Mouse (Mus musculus): ENCODE measurements at regions not wholly inside any gene's neighbourhood (a gene's known extent, or its start where the extent isn't known, plus 50 kb on each side); places are given as distances from the start of the nearest gene placed in this dataset.

- Histone ChIP-seq H3K27me3 (ENCODE audit: insufficient read depth, low read length) (no peaks in the 10 kb centered on the region), H3K36me3 (ENCODE audit: insufficient read depth, low read length) (no peaks in the 10 kb centered on the region), H3K4me3 (replicated peaks; ENCODE audit: low read length) (no peak overlapping the region), H3K4me1 (replicated peaks; ENCODE audit: low read depth, low read length) (no peaks in the 10 kb centered on the region), H3K9me3 (ENCODE audit: low read length) (no peaks in the 10 kb centered on the region)
- TF ChIP-seq NANOG (IDR thresholded peaks at IDR 0.05; ENCODE audit: borderline replicate concordance, low read length): no peak
- TF ChIP-seq CTCF (conservative IDR thresholded peaks at IDR 0.05; ENCODE audit: low read length): no peak
- no peak for TF ChIP-seq POU5F1 (IDR thresholded peaks at IDR 0.05; ENCODE audit: borderline replicate concordance, low read length)
These were observed 190.9 kb downstream of the Tle3 start for GRCm38 (mm10) chr9:61563017-61563416.

GRCm38 (mm10) chr9:61561551-61561950, 189.4 kb downstream of the Tle3 start:
- TF ChIP-seq NANOG (IDR thresholded peaks at IDR 0.05; ENCODE audit: borderline replicate concordance, low read length) (no peak), CTCF (conservative IDR thresholded peaks at IDR 0.05; ENCODE audit: low read length) (no peak), POU5F1 (IDR thresholded peaks at IDR 0.05; ENCODE audit: borderline replicate concordance, low read length) (no peak)
- Histone ChIP-seq H3K4me1 (replicated peaks; ENCODE audit: low read depth, low read length) (no peaks in the 10 kb centered on the region), H3K27me3 (ENCODE audit: insufficient read depth, low read length) (peaks cover 4% of the 10 kb centered on the region; the same call in 1 of the 2 replicates), H3K36me3 (ENCODE audit: insufficient read depth, low read length) (no peaks in the 10 kb centered on the region), H3K4me3 (replicated peaks; ENCODE audit: low read length) (no peak overlapping the region), H3K9me3 (ENCODE audit: low read length) (no peaks in the 10 kb centered on the region)

GRCm38 (mm10) chr9:61558621-61559020, 186.5 kb downstream of the Tle3 start:
- H3K4me1 ChIP-seq (replicated peaks; ENCODE audit: low read depth, low read length): no peaks in the 10 kb centered on the region
- TF ChIP-seq POU5F1 (IDR thresholded peaks at IDR 0.05; ENCODE audit: borderline replicate concordance, low read length): no peak
- no peak for TF ChIP-seq NANOG (IDR thresholded peaks at IDR 0.05; ENCODE audit: borderline replicate concordance, low read length)
- no peak for TF ChIP-seq CTCF (conservative IDR thresholded peaks at IDR 0.05; ENCODE audit: low read length)
- H3K36me3 ChIP-seq (ENCODE audit: insufficient read depth, low read length): no peaks in the 10 kb centered on the region
- no peaks in the 10 kb centered on the region for H3K9me3 ChIP-seq (ENCODE audit: low read length)
- peaks cover 7% of the 10 kb centered on the region; the same call in 1 of the 2 replicates for H3K27me3 ChIP-seq (ENCODE audit: insufficient read depth, low read length)
- H3K4me3 ChIP-seq (replicated peaks; ENCODE audit: low read length): no peak overlapping the region

GRCm38 (mm10) chr9:61557025-61557424, 184.9 kb downstream of the Tle3 start:
- no peaks in the 10 kb centered on the region for H3K4me1 ChIP-seq (replicated peaks; ENCODE audit: low read depth, low read length)
- no peak overlapping the region for H3K4me3 ChIP-seq (replicated peaks; ENCODE audit: low read length)
- peaks cover 7% of the 10 kb centered on the region; the same call in 1 of the 2 replicates for H3K27me3 ChIP-seq (ENCODE audit: insufficient read depth, low read length)
- H3K9me3 ChIP-seq (ENCODE audit: low read length): no peaks in the 10 kb centered on the region
- no peaks in the 10 kb centered on the region for H3K36me3 ChIP-seq (ENCODE audit: insufficient read depth, low read length)
- TF ChIP-seq CTCF (conservative IDR thresholded peaks at IDR 0.05; ENCODE audit: low read length) (no peak), NANOG (IDR thresholded peaks at IDR 0.05; ENCODE audit: borderline replicate concordance, low read length) (no peak), POU5F1 (IDR thresholded peaks at IDR 0.05; ENCODE audit: borderline replicate concordance, low read length) (no peak)

DNA sequence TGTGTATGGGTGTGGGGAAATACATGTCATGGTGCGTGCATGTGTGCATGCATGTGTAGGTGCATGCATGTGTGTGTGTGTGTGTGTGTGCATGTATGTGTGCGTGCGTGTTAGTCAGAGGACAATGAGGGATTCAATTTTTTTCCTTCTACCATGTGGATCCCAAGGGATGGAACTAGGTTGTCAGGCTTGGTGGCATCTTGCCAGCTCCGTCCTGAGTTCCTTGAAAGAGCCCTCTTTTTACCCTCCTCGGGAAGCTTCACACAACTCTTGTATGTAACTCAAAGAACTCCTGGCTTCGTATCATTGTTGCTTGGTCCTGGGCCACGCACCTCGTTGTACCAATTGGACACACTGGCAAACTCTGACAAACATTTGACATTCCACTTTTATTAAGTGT, 183.0 kb downstream of the Tle3 start:
- Histone ChIP-seq H3K9me3 (ENCODE audit: low read length) (no peaks in the 10 kb centered on the region), H3K36me3 (ENCODE audit: insufficient read depth, low read length) (no peaks in the 10 kb centered on the region), H3K27me3 (ENCODE audit: insufficient read depth, low read length) (peaks cover 7% of the 10 kb centered on the region; the same call in 1 of the 2 replicates), H3K4me1 (replicated peaks; ENCODE audit: low read depth, low read length) (no peaks in the 10 kb centered on the region), H3K4me3 (replicated peaks; ENCODE audit: low read length) (no peak overlapping the region)
- TF ChIP-seq POU5F1 (IDR thresholded peaks at IDR 0.05; ENCODE audit: borderline replicate concordance, low read length) (no peak), CTCF (conservative IDR thresholded peaks at IDR 0.05; ENCODE audit: low read length) (no peak), NANOG (IDR thresholded peaks at IDR 0.05; ENCODE audit: borderline replicate concordance, low read length) (no peak)

DNA sequence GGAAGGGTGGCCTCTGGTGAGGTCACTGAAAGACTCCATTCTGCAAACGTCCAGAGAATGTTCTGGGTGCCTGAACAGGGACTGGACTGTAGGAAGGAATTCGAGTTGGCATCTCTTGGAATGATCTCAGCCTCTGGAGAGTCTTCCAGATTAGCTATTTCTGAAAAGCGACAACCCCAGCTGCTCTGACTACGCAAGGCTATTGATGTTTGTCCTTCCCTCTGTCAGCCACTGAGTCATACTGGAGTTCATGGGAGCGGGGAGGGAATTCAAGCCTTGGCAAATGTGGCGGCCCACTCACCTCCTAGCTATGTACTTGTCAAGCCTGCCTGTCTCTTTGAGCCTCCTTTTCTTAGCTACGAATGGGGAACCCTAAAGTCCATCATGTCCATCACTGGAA, 182.4 kb downstream of the Tle3 start:
- Histone ChIP-seq H3K27me3 (ENCODE audit: insufficient read depth, low read length) (peaks cover 7% of the 10 kb centered on the region; the same call in 1 of the 2 replicates), H3K36me3 (ENCODE audit: insufficient read depth, low read length) (no peaks in the 10 kb centered on the region), H3K9me3 (ENCODE audit: low read length) (no peaks in the 10 kb centered on the region), H3K4me1 (replicated peaks; ENCODE audit: low read depth, low read length) (peaks cover 5% of the 10 kb centered on the region; the same call in 1 of the 2 replicates), H3K4me3 (replicated peaks; ENCODE audit: low read length) (no peak overlapping the region)
- TF ChIP-seq NANOG (IDR thresholded peaks at IDR 0.05; ENCODE audit: borderline replicate concordance, low read length) (no peak), POU5F1 (IDR thresholded peaks at IDR 0.05; ENCODE audit: borderline replicate concordance, low read length) (no peak), CTCF (conservative IDR thresholded peaks at IDR 0.05; ENCODE audit: low read length) (no peak)

DNA sequence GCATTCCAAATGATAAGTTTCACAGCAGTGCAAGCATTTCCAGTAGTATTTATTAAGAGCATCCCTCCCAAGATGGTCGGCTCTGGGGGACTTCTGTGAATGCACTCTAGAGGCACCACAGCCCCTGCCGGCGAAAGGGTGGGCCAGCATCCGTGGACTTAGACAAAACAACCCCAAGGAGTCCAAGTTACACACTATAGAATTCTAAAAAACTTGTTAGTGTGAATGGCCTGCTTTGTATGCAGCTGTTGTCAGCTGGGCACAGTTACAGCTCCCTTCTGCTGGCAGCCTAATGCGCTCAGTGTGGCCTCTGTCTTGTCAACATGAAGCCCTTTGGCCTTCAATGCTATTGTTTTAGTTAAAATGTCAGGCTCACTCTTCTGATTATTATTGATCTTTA, 181.5 kb downstream of the Tle3 start:
- Histone ChIP-seq H3K27me3 (ENCODE audit: insufficient read depth, low read length) (peaks cover 7% of the 10 kb centered on the region; the same call in 1 of the 2 replicates), H3K4me1 (replicated peaks; ENCODE audit: low read depth, low read length) (peaks cover 12% of the 10 kb centered on the region; the same call in 1 of the 2 replicates), H3K36me3 (ENCODE audit: insufficient read depth, low read length) (no peaks in the 10 kb centered on the region), H3K4me3 (replicated peaks; ENCODE audit: low read length) (no peak overlapping the region), H3K9me3 (ENCODE audit: low read length) (no peaks in the 10 kb centered on the region)
- TF ChIP-seq NANOG (IDR thresholded peaks at IDR 0.05; ENCODE audit: borderline replicate concordance, low read length) (no peak), POU5F1 (IDR thresholded peaks at IDR 0.05; ENCODE audit: borderline replicate concordance, low read length) (no peak), CTCF (conservative IDR thresholded peaks at IDR 0.05; ENCODE audit: low read length) (no peak)

DNA sequence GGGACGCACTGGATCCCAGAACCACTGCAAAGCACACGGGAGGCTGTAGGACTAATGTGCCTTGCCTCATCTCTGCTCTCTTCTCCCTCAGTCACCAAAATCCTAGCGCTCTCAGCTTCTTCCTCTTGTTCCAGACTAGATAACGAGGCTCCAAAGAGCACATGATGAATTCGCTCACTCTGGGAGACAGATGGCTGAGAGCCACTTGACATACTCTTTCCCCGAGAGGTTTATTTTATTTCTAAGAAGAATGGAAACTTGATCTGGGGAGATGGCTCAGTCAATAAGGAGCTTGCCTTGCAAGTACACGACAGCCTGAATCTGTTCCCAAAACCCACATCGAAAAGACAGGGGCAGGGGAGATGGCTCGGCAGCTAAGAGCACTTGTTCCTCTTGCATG, 179.2 kb downstream of the Tle3 start:
- Histone ChIP-seq H3K9me3 (ENCODE audit: low read length) (peaks cover 18% of the 10 kb centered on the region), H3K27me3 (ENCODE audit: insufficient read depth, low read length) (0 out of 2 replicates have a peak, but pooled peaks cover under 1% of the 10 kb centered on the region), H3K4me1 (replicated peaks; ENCODE audit: low read depth, low read length) (peaks cover 12% of the 10 kb centered on the region; the same call in 1 of the 2 replicates), H3K36me3 (ENCODE audit: insufficient read depth, low read length) (no peaks in the 10 kb centered on the region), H3K4me3 (replicated peaks; ENCODE audit: low read length) (no peak overlapping the region)
- no peak for TF ChIP-seq NANOG (IDR thresholded peaks at IDR 0.05; ENCODE audit: borderline replicate concordance, low read length)
- TF ChIP-seq POU5F1 (IDR thresholded peaks at IDR 0.05; ENCODE audit: borderline replicate concordance, low read length): no peak
- no peak for TF ChIP-seq CTCF (conservative IDR thresholded peaks at IDR 0.05; ENCODE audit: low read length)

DNA sequence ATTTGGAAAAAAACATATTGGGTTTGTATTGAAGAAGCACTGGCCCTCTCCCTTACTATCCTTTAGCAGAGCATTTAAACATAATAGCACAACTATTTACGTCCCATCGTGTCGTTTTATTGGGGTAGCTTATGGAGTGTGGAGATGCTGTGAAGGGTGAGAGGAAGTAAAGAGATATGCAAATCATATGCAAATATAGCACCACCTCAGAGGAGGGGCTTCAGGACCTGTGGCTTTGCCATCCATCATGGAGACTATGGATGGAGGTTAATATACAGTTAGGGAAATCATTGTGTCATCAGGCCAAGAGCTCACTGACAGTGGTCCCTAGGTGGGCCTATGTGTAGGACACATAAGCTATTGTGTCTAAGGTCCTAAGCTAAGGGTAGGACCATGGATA, 178.2 kb downstream of the Tle3 start:
- peaks cover 12% of the 10 kb centered on the region; the same call in 1 of the 2 replicates for H3K4me1 ChIP-seq (replicated peaks; ENCODE audit: low read depth, low read length)
- peaks cover 25% of the 10 kb centered on the region for H3K9me3 ChIP-seq (ENCODE audit: low read length)
- no peak overlapping the region for H3K4me3 ChIP-seq (replicated peaks; ENCODE audit: low read length)
- H3K27me3 ChIP-seq (ENCODE audit: insufficient read depth, low read length): no peaks in the 10 kb centered on the region
- H3K36me3 ChIP-seq (ENCODE audit: insufficient read depth, low read length): no peaks in the 10 kb centered on the region
- TF ChIP-seq CTCF (conservative IDR thresholded peaks at IDR 0.05; ENCODE audit: low read length) (no peak), POU5F1 (IDR thresholded peaks at IDR 0.05; ENCODE audit: borderline replicate concordance, low read length) (no peak), NANOG (IDR thresholded peaks at IDR 0.05; ENCODE audit: borderline replicate concordance, low read length) (no peak)

Data from E14TG2a.4 (cell line).